Mouse (Mus musculus) ovary, postnatal 10 days (tissue): ENCODE measurements around the gene Homer2.

Experiments
- DNase-seq: peaks from one replicate; pipeline ENCODE4 v3.0.0; 2022; ENCODE audit warnings: low spot score

Homer2 gene

DNA sequence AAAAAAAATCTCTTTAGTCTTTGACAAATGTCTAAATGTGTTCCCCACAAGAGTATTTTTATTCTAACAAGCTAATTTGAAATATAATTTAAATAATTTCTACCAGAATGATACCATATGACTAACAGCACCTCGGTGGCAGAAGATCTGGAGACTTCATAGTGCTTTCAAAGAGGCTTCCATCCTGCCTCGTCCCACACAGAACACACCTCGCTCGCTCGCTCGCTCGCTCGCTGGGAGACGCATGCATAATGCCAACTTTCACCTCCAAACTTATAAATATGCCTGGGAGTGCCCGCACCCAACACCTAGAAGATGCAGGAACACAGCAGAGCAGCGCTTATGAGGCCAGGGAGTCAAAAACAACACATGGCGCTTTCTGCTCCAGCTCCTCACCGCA, 9.0 kb downstream of the Homer2 start:
- DNase-seq, result no peak

DNA sequence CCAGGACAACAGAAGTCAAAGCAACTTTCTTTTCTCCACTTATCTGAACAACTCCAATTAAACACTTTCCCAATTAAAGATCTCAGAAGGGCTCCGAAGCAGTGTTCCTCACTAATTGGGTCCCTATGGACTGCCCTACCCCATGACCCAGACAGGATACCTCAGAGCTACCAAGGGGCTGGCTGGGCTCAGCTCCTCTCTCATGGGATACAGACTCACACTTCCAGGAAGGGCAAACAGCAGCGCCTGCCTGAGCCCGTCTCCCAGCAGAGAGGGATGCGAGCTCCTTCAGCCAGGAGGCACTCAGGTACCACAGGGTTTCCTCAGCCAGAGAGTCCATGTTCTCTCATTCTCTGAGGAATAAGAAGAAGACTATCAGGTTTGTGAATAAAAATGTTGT, 9.4 kb downstream of the Homer2 start:
- no peak for DNase-seq

DNA sequence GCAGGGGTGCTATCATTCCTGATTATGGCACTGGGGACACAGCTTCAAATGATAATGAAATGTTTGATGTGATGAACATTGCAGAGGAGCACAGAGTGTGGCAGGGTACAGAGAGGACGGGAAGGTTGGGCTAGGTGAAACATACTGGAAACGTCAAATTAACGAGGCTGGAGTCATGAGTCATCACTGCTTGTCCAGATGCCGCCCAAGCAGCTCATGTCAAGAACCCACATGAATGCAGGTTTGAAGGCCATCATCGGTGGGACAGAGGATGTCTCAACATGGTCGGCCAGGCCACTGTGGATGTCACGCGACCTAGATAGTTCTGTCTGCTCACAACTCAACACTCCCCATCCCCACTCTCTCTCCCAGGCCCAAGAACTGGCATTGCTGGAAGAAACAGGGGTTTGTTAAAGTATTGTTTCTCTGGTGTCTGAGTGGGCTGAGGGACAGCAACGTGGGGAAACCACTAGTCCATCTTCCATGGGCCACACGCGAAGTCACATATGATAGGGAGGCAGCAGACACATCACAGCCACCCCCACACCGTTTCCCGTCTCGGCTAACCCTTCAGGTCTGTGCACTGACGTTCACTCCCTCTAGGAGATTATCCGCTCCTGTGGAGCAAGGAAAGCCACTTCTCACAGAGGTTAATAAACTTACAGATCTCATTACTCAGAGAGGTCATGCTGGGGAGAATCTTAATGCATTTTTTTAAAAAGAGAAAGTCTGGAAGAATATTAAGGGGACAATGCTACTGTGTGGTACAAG, 11.4 kb downstream of the Homer2 start:
- no peak for DNase-seq

DNA sequence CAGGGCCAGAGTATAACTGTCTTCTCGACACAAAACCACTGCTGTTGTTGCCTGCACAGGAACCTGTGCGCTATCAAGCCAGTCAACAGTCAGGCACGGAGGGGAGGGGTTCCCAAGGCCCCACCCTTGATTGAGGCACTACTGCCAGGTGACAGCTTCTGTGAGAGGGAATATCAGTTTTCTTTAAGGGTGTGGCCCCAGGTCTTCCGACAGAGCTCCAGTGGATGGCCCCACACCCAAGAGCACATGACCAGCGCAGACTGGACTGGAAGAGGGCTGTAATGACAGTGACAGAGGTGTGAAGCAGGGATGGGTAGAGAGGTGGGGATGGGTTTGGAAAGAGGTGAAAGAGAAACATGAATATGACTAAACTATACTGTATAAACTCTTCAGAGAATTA, 16.3 kb downstream of the Homer2 start:
- DNase-seq, result no peak

DNA sequence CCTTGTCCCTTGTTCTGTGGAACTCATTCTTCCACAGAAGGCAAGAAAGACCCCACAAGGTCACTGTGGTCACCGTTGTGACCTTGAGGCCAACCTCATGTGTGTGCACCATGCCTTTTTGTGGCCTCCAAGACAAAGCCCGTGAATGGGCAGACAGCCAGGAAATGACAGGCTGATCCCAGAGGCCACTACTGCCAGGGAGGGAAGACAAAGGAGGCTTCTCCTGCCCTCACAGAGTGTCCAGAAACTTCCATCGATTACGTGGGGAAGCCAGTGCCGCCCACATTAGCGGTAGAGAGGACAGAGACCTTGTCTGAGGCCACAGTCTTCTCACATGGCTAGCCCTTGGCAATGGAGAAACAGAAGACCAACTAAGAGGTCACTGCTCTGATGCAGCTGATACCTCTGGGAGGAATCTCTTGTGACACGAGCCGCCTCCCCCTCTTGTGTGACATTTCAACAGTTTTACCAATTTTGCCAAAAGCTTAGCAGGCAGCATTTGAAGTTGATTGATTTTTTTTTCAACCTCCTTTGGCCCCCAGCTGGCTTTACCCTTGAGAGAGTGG, 18.1 kb downstream of the Homer2 start:
- no peak for DNase-seq

DNA sequence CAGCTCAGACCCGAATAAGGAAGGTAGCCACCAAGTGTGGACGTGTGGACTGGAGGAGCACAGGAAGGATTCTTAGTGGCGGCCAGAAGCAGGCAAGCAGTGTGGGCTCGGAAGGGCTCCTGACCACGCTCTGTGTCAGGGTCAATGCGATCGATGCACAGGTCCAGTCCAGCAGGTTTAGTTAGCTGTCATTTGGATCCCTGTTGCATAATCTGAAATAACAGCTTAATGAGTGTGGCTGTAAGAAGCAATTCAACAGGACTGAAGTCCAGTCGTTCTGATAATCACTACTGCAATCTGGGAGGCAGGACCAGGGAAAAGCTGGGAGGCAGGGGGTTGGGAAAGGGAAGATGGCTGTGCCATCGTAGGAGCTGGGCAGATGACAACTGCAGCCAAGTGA, 18.9 kb downstream of the Homer2 start:
- DNase-seq, result no peak

DNA sequence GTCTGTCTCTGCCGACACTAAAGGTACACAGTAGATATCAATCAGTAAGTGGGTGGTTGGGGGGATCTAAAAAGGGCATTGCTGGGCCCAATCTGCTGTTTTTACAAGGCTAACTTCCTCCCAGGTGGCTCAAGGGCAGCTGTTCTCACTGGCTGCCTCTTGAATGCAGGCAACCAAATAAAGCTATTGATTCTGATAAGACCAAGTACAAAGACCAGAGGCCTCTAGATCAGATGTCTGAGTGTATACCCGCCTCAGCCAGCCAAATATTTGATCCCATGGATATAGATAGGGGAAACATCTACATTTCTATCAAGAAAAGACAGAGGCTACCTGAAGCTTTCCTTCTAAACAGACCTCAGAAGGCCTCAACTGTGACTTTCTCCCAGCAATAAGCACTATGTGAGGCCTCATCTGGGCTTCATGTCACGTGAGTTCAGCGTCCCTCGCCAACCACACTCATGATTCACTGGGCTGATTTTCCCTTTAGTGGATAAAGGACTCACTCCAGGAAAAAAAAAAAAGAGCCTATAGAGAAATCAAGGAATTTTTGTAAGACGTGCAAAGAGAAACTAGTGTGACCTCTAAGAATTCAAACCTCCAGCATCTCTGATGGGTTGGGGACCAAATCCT, 19.5 kb downstream of the Homer2 start:
- no peak for DNase-seq

DNA sequence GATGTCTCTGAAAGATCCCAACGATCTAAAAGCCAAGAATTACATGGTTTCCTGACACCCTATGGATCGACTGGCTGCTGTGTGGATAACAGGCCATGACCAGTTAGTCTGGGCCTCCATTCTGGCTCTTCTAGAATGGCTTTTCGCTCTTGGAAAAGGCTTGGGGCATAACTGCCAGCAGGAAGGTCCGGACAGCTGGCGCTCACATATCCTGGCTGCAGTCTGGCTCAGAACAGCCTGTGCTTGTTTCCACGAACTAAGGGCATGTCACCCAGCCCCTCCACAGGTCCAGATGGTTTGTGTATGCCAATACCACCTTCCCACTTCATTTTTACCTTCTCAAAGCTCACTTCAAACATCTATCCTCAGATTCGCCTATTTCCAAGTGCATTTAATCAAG, 22.0 kb downstream of the Homer2 start:
- no peak for DNase-seq

DNA sequence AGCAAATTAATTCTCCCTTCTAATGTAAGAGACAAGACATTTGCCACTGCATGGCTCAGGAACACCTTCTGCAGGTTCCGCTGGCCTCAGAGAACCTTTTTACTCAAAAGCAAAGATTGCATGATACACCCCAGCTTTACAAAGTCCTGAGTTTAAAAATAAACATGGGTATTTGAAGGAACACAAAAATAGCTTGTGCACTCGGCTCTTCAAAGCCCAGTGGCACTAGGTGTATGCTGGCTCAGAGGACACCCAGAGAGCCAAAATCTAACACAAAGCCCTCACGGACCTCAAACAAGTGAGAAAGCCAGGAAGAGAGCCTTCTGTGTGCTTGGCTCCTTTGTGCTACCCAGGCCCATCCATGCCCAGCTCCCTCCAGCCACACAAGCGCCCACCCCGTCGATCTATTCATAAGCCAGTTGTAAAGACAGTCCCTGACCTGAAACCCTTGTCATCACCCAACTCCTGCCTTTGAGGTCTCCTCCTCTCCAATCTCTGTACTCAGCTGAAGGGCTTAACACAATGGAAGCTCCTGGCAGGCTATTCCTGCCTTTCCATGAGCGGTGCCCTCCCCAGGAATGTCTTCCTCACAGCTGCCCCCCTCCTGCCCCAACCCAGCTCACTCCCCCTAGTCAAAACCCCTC, 23.4 kb downstream of the Homer2 start:
- no peak for DNase-seq

DNA sequence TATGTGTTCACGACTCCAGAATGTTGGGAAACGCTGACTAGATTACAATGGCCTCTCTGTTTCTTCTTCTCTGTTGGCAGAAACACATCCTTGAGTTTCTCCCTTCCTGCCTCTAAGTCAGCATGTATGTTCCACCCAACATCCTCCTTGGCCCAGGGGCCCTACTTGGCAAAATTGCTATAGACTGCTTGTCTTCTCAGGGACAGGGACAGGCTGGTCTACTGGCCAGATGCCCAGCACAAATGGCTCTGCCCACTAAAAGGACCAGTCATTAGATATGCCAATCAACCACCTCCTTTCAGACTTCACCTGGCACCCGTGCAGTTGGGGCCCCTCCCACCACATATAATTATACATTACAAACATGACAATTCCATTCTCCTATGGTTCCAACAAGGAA, 25.9 kb downstream of the Homer2 start:
- no peak for DNase-seq

DNA sequence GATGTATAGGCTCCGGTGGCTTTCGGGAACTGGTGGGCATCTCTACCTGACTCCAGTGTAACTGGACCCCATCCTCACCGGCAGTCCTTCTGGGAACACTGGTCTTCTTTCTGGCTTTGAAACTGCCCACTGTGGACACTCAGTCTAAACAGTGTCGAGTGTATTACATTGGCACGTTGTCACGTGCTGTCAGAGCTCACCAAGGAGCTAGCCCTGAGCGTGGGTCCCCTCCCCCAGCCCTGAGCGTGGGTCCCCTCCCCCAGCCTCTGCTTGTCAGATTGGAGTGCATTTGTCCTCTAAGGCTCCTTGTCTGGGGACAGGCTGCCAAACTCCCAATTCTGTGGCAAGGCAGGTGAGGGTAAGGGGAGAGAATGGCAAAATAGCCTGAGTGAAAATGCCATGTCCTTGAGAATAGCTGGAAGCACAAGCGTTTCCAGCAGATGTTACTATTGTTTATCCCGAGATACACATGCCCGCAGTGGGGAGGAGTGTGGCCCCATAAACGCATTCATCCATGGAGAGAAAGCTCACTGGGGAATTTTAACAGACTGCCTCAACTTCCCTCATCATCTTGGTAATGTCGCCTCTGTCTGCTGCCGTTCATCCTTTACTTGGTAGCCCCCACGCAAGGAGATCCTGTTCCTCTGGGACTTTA, 33.8 kb downstream of the Homer2 start:
- DNase-seq, result no peak

DNA sequence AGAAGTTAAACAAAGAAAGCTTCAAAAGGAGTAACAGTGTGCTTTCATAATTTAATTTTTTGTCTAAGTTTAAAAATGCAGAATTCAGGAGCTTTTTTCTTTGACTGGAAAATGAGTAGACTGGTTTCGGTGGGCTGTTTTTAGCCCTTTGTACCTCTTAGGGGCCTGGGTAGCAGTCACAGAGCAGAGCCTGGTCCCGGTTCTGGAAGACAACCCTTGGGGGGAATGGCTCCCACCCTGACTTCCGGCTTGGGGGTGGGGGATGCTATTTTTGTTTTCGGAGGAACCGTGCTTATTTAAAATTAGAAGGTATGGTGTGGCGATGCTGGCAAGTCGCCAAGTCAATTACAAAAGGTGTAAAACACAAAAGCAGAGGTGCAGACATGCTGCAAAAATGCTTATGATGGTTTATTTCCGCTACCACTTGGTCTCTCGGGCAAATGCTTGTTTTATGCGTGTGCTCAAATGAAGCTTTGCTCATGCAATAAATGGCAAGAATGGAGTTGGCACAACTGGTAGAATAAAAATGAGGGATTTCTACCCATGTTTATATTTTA, 34.5 kb downstream of the Homer2 start:
- DNase-seq, result no peak

DNA sequence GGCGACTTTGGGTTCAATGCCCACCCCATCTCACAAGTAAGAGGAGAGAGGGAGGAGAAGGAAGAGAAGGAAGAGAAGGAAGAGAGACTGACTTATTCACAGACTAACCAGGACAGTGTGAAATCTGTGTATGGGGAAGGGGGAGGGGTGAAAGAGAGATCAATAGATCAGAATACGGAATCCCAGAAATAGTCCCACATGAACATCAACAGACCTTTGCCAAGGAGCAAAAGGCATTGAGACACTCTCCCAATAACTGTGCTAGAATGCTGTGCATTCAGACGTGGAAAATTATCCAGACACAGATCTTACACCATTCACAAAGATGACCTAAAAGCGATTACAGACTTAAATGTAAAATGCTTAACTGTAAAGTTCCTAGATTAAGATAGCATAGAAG, 40.2 kb downstream of the Homer2 start:
- DNase-seq, result no peak

DNA sequence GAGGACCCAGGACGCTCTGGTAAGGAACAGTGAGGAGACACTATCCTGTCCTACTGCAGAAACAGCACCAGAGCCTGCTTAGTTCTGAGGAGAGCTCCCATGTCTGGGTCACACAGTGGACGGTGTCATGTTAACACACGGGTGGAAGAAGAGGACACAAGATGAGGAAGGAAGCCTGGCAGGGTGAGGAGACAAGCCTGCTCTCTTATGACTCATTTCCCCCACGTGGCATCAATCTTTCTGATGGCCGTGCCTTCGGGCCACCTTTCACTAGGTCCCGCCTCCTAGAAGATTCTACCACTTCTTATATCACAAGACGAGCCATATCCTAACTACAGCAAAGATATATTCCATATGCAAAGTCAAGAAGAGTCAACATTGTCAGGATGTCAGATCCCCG, 40.7 kb downstream of the Homer2 start:
- DNase-seq, result no peak

DNA sequence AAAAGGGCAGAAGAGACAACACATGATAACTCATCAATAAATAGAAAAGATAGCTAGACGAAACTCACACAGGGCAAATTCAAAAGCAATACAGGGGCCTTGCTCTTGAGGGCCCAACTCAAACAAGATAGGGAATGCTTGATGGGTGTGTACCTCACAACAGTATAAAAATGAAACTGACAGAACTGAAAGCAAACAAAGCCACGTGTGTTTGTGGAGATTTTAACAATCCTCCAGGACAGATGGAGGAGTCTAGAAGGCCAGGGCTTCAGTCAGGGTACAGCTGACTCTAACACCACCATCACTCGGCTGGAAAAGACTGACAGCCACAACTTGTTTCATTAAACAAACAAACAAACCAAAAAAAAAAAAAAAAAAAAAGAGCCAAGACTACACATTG, 44.3 kb downstream of the Homer2 start:
- DNase-seq, result no peak

DNA sequence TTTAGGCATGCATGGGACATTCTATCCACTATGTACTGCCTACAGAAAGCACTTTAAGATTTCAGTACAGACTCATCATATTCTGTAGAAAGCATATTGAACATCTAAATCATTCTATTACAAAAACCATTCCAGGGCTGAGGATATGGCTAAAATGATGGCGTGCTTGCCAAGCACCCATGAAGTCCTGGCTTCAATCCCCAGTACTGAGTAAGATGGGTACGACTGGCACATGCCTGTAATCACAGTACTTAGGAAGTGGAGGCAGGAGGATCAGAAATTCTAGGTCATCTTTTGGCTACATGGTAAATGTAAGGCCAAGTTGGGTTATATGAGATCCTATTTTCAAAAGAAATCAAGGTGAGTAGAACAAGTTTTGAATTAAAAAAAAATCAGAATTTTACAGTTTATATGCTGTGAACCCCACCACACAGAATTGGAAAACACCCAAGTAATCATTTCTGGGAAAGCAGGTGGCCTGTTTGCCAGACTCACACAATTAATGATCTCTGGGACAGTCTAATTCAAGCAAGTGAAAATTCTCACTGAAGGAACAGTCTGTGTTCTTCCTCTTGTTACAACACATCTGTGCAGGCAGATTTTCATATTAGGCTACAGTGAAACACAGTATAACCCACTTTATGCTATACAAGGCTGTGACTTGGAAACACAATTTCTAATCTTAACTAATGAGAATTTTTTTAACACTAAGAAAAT, 49.5 kb downstream of the Homer2 start:
- DNase-seq, result no peak

DNA sequence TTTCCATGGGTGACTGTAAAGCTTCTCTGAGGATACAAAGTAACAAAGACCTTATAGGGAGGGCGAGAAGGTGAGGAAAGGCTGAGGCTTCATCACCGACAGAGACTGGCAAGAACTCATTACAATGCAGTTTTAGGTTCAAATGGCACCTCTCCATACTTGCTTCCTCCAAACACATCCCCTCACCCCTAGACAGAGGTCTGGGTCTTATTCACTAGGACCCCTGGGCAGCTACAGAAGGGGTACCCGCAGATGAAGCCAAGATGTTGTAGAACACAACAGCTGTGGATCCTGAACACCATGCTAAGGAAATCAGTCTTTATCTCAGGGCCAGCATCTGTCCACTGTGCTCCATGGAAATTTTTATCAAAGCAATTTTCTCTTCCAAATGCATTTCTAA, 50.3 kb downstream of the Homer2 start:
- DNase-seq, result no peak

DNA sequence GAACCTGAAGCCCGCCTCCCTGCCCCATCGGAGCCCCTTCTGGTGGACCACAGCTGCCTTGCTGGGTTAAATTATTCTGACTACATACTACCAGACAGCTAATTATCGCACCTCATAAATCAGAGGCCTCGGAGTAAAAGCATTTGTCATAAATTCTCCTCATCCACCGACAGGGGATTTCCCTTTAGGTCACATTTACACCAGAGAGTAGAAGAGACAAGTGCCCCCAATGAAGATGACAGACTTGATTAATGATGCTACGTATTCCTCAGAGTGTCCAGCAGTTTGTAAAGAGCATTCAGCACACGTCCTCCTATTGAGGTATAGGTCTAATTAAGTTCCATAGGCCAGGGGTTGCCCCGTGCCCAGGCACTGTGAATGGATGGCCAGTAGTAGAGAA, 50.7 kb downstream of the Homer2 start:
- no peak for DNase-seq

DNA sequence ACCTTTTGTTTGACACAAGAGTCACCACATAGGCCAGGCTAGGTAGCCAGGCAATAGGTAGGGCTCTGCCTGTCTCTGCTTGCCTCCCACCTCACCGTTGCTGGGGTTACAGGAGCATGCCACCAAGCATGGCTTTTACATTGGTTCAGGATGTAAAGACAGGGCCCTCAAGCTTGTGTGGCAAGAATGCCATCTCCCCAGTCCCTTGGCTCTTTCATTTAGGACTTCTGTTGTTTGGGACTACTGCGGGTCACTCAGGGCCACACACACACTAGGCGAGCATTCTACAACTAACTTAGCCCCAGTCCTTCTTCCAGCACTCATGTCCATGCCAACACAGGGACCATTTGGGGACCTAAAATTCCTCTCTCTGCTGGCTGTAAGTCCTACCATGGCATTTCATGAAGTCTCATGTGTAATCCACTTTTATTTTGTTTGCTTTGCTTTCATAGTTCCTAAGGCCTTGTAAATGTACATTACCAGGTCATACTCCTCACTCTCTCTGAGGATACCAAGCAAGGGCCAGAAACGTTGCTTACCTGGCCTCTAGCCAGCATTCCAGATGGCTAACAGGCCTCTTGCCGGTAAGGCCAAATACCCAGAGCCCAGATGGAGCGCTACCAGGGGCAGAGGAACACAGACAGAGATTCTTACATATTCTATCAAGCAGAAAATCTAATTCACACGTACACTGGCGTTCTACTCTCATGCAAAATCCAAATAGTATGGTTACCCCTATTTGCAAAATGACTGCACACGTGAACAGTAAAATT, 52.2 kb downstream of the Homer2 start:
- no peak for DNase-seq

DNA sequence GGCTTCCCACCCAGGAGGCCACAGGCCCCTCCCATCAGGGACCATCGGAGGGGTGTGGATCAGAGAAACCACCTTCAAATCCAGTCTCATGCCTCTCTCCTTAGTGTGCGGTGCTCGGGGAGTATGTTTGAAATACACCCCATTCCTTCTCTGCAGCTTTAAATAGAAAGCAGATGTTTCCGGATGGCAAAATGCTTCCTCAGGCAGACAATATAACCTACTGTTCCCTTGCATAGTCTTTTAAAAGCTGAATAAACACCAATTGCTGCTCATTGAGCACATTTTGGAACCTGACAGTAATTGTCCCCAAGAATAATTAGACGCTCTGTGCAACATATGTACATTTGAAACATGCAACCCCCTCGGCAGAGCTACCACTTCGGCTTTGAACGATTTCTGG, 53.3 kb downstream of the Homer2 start:
- DNase-seq, result no peak

DNA sequence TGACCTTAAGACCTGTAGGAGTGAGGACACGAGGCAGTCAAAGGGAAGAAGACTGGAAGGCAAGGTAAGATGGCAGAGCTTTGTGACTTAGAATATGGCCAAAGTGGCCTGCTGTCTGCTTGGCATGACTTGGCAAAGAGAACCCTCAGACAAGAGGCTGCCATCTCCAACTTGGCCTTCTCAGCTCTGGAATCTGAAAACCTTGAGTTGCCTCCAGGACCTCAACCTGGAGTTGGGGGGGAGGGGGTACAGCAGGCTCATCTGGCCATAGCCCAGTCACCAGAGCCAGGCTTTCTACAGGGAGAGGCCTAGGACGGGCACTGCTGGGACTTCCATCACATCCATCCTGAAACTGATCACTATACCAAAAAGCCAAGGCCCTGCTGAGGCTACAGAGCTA, 55.0 kb downstream of the Homer2 start:
- no peak for DNase-seq
